Mouse (Mus musculus) heart, adult 2 months (tissue): ENCODE measurements at regions not wholly inside any gene's neighbourhood (a gene's known extent, or its start where the extent isn't known, plus 50 kb on each side); places are given as distances from the start of the nearest gene placed in this dataset.

Experiments
- DNase-seq, 2 experiments: peaks; one replicate each; pipeline ENCODE4 v3.0.0; 2021
- H3K27ac ChIP-seq: fragments of 200-600 bp; 2 replicates; pipeline ENCODE4 v1.8.1; 2022
- H3K27me3 ChIP-seq: fragments of 200-500 bp; 2 replicates; pipeline ENCODE4 v1.6.1; 2012; ENCODE audit warnings: mild to moderate bottlenecking, low read length, inconsistent platforms, mixed read lengths; ENCODE audit not compliant: control insufficient read depth, insufficient read depth
- H3K36me3 ChIP-seq: fragments of 200-500 bp; 2 replicates; pipeline ENCODE4 v1.6.1; 2012; ENCODE audit warnings: low read length, inconsistent platforms; ENCODE audit not compliant: control insufficient read depth, insufficient read depth
- H3K4me1 ChIP-seq: fragments of 200-500 bp; 2 replicates; pipeline ENCODE4 v1.6.1; 2011; ENCODE audit warnings: low read length; ENCODE audit not compliant: control insufficient read depth, insufficient read depth
- H3K4me3 ChIP-seq: fragments of 200-600 bp; 2 replicates; pipeline ENCODE4 v1.8.1; 2022
- H3K79me2 ChIP-seq: fragments of 200-500 bp; replicated peaks from 2 replicates; pipeline ENCODE4 v1.6.1; 2012; ENCODE audit warnings: mild to moderate bottlenecking, inconsistent platforms, low read length, moderate library complexity, mixed read lengths; ENCODE audit not compliant: control insufficient read depth, insufficient read depth
- H3K9ac ChIP-seq: fragments of 200-500 bp; 2 replicates; pipeline ENCODE4 v1.6.1; 2012; ENCODE audit warnings: low read depth, mild to moderate bottlenecking, control low read depth, inconsistent platforms, low read length, mixed read lengths
- CTCF ChIP-seq: fragments of 200-600 bp; IDR thresholded peaks from 2 replicates; pipeline ENCODE4 v1.8.1; 2022; ENCODE audit warnings: antibody characterized with exemption, mild to moderate bottlenecking, moderate library complexity
- EP300 ChIP-seq: fragments of 200-500 bp; IDR thresholded peaks from 2 replicates; pipeline ENCODE4 v1.6.1; 2011; ENCODE audit warnings: low read depth, low read length, control low read depth; ENCODE audit not compliant: insufficient read depth
- POLR2A ChIP-seq: fragments of 200-500 bp; IDR thresholded peaks from 2 replicates; pipeline ENCODE4 v1.6.1; 2011; ENCODE audit warnings: mild to moderate bottlenecking, low read depth, low read length, control low read depth; ENCODE audit not compliant: insufficient read depth
- WGBS: fragments of 180-500 bp; shearing (Covaris S2); methylation state at CpG from one replicate; pipeline ENCODE4 v1.1.7; 2018; 5-methylcytosine and 5-hydroxymethylcytosine counted together
- intact Hi-C: fragments of 180-260 bp; cut with DNase I; formaldehyde crosslinking; loops from one replicate; pipeline ENCODE4 v1.15.1; 2025

- no peak for TF ChIP-seq POLR2A
- no peak for TF ChIP-seq CTCF
- TF ChIP-seq EP300, result no peak
- H3K9ac ChIP-seq, result no peak overlapping the region
- WGBS, result 77% methylated on average over 2 of the region's 2 CpGs
- no peaks in the 10 kb centered on the region for H3K27me3 ChIP-seq
- H3K4me1 ChIP-seq, result no peaks in the 10 kb centered on the region
- H3K36me3 ChIP-seq, result no peaks in the 10 kb centered on the region
- intact Hi-C loops, result no loop called here
- no peaks in the 10 kb centered on the region for H3K79me2 ChIP-seq
- H3K4me3 ChIP-seq, result no peak overlapping the region
- H3K27ac ChIP-seq, result no peak overlapping the region
- DNase-seq, result no peak
Measured at GRCm38 (mm10) chr13:29136231-29136630, 182.7 kb upstream of the Sox4 start.

- TF ChIP-seq EP300, result no peak
- no peak for TF ChIP-seq POLR2A
- no peak for TF ChIP-seq CTCF
- Histone ChIP-seq H3K79me2 (no peaks in the 10 kb centered on the region), H3K4me3 (no peak overlapping the region), H3K27me3 (no peaks in the 10 kb centered on the region), H3K4me1 (no peaks in the 10 kb centered on the region), H3K36me3 (no peaks in the 10 kb centered on the region), H3K27ac (no peak overlapping the region), H3K9ac (no peak overlapping the region)
- DNase-seq, result no peak
- intact Hi-C loops, result no loop called here
Measured at GRCm38 (mm10) chr13:29127499-29127898, 174.0 kb upstream of the Sox4 start.

- Histone ChIP-seq H3K79me2 (no peaks in the 10 kb centered on the region), H3K4me1 (no peaks in the 10 kb centered on the region)
- 69% methylated on average over 7 of the region's 7 CpGs for WGBS
Measured at GRCm38 (mm10) chr13:29123477-29123876, 170.0 kb upstream of the Sox4 start.

GRCm38 (mm10) chr13:29121121-29121520 is 167.6 kb upstream of the Sox4 start:
- Histone ChIP-seq H3K4me1 (no peaks in the 10 kb centered on the region), H3K9ac (no peak overlapping the region), H3K79me2 (no peaks in the 10 kb centered on the region), H3K27me3 (no peaks in the 10 kb centered on the region), H3K4me3 (no peak overlapping the region), H3K27ac (no peak overlapping the region), H3K36me3 (no peaks in the 10 kb centered on the region)
- intact Hi-C loops, result no loop called here
- no peak for DNase-seq
- 89% methylated on average over 5 of the region's 5 CpGs for WGBS
- TF ChIP-seq EP300 (no peak), CTCF (no peak), POLR2A (no peak)

More at GRCm38 (mm10) chr13:29123477-29123876, 170.0 kb upstream of the Sox4 start:
- Histone ChIP-seq H3K4me3 (no peak overlapping the region), H3K27ac (no peak overlapping the region), H3K9ac (no peak overlapping the region), H3K27me3 (no peaks in the 10 kb centered on the region), H3K36me3 (no peaks in the 10 kb centered on the region)
- intact Hi-C loops, result no loop called here
- no peak for TF ChIP-seq CTCF
- no peak for TF ChIP-seq POLR2A
- no peak for TF ChIP-seq EP300
- no peak for DNase-seq

GRCm38 (mm10) chr13:29119357-29119756 is 165.8 kb upstream of the Sox4 start:
- Histone ChIP-seq H3K79me2 (no peaks in the 10 kb centered on the region), H3K36me3 (no peaks in the 10 kb centered on the region), H3K9ac (no peak overlapping the region), H3K4me3 (no peak overlapping the region), H3K27me3 (no peaks in the 10 kb centered on the region), H3K27ac (no peak overlapping the region), H3K4me1 (no peaks in the 10 kb centered on the region)
- peak in 1 of 2 experiments; percentile 6 for DNase-seq
- TF ChIP-seq CTCF (no peak), POLR2A (no peak), EP300 (no peak)
- WGBS, result 47% methylated on average over 1 of the region's 1 CpGs
- intact Hi-C loops, result no loop called here

GRCm38 (mm10) chr13:29114998-29115495 is 161.5 kb upstream of the Sox4 start:
- H3K79me2 ChIP-seq, result no peaks in the 10 kb centered on the region
- H3K9ac ChIP-seq, result no peak overlapping the region
- H3K27me3 ChIP-seq, result no peaks in the 10 kb centered on the region
- H3K27ac ChIP-seq, result no peak overlapping the region
- 87% methylated on average over 3 of the region's 3 CpGs for WGBS
- H3K4me1 ChIP-seq, result no peaks in the 10 kb centered on the region
- intact Hi-C loops, result no loop called here
- no peaks in the 10 kb centered on the region for H3K36me3 ChIP-seq
- no peak for DNase-seq
- H3K4me3 ChIP-seq, result no peak overlapping the region
- TF ChIP-seq POLR2A (no peak), EP300 (no peak), CTCF (no peak)
